ENCODE assay signal across 15 mouse cellular contexts in the genomic region with DNA sequence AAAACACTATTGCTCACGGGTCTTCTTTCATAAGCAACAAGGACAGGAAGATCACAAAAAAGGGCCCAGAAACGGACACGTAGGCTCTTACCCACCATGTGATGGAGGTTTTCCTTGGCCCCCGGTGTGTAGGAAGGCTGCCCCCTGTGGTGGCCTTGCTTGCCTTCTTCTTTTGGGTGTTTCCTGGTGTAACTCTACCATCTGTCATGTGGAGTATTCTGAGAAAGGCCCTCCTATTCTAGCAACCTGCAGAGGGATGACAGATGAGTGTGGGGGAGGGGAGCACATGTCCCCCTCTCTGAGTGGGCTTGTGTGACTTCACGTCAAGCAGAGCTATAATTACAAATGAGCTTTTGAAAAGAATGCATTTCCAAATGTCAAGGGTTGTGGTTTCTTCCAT.
DNase-seq lines count a peak whose midpoint lies in the region; ATAC-seq and TF ChIP-seq lines count a peak whose summit lies in the region.
"Had no signal": no experiment of that assay in that cellular context is flagged by ENCODE, and none has a peak within 500 bp of the region (broad histone marks: within the 10 kb centered on the region; RNA-seq: fewer than 3 reads in every experiment).

No protein-coding gene starts in this region.

- H3K4me3 ChIP-seq in cerebellum, adult 2 months (replicated peaks; ENCODE audit: insufficient read depth, low read depth, low read length): no peak overlapping the region
- no peak overlapping the region for H3K4me3 ChIP-seq in heart, embryonic 12.5 days
- H3K4me3 ChIP-seq in left cerebral cortex, adult 2 months: no peak overlapping the region
- H3K4me3 ChIP-seq: kidney, embryonic 15.5 days; limb, embryonic 15.5 days; neural tube, embryonic 12.5 days had no signal

- no peak for TF ChIP-seq POLR2A in cerebellum, adult 2 months (IDR thresholded peaks at IDR 0.05; ENCODE audit: borderline replicate concordance, insufficient read depth, low read length)

- H3K9me3 ChIP-seq in heart, embryonic 12.5 days (replicated peaks): no peaks in the 10 kb centered on the region
- H3K9me3 ChIP-seq: kidney, embryonic 15.5 days; limb, embryonic 15.5 days; neural tube, embryonic 12.5 days had no signal

- DNase-seq in cerebellum, adult 2 months: no peak
- no peak for DNase-seq in cerebellum, adult 8-10 months
- DNase-seq in heart, postnatal 14 days: no peak
- DNase-seq in left cerebral cortex, adult 2 months (ENCODE audit: extremely low spot score in 1 of 2, low spot score in 2 of 2): no peak
- DNase-seq in left cerebral cortex, adult 9 months (ENCODE audit: low spot score in 2 of 2): no peak
- DNase-seq in layer of hippocampus, postnatal 10 days (ENCODE audit: low spot score in 2 of 2): peak; percentile 44 to 57
- no peak for DNase-seq in thymus, postnatal 0 days (ENCODE audit: low spot score)
- DNase-seq: gastrocnemius, postnatal 36 days; lung, adult 18-20 months had no signal

- peaks cover 16% of the 10 kb centered on the region; the same call in 1 of the 2 replicates for H3K4me1 ChIP-seq in cerebellum, adult 2 months (ENCODE audit: control insufficient read depth, insufficient read depth, low read length)
- peaks cover 14% of the 10 kb centered on the region; the same call in 1 of the 2 replicates for H3K4me1 ChIP-seq in heart, embryonic 12.5 days (replicated peaks)
- H3K4me1 ChIP-seq: kidney, embryonic 15.5 days; limb, embryonic 15.5 days; neural tube, embryonic 12.5 days had no signal

- no peak for TF ChIP-seq CTCF in cerebellum, adult 2 months (IDR thresholded peaks at IDR 0.05; ENCODE audit: borderline replicate concordance, insufficient read depth, low read depth, low read length)
- TF ChIP-seq CTCF in left cerebral cortex, adult 2 months (IDR thresholded peaks at IDR 0.05): no peak; the same call in 1 of the 2 replicates

- ATAC-seq in heart, embryonic 12.5 days (ENCODE audit: insufficient number of reproducible peaks, low FRiP score): no peak
- ATAC-seq: midbrain, embryonic 16.5 days; Patski had no signal

- H3K27me3 ChIP-seq in cerebellum, adult 2 months (ENCODE audit: control insufficient read depth, insufficient read depth, low read length): no peaks in the 10 kb centered on the region
- H3K27me3 ChIP-seq in heart, embryonic 12.5 days (replicated peaks): no peaks in the 10 kb centered on the region
- H3K27me3 ChIP-seq: kidney, embryonic 15.5 days; limb, embryonic 15.5 days; neural tube, embryonic 12.5 days had no signal

- intact Hi-C loops in heart, postnatal 14 days (cut with DNase I): no loop called here
- intact Hi-C loops in left cerebral cortex, adult 2 months (cut with DNase I): no loop called here

- H3K36me3 ChIP-seq in heart, embryonic 12.5 days: no peaks in the 10 kb centered on the region
- H3K36me3 ChIP-seq: kidney, embryonic 15.5 days; limb, embryonic 15.5 days; neural tube, embryonic 12.5 days had no signal

- peak overlapping the region; percentile 19 for H3K27ac ChIP-seq in cerebellum, adult 2 months (ENCODE audit: insufficient read depth, low read length)
- H3K27ac ChIP-seq in heart, embryonic 12.5 days (ENCODE audit: poor library complexity, severe bottlenecking): peak overlapping the region; percentile 9; the same call in 1 of the 2 replicates
- H3K27ac ChIP-seq in left cerebral cortex, adult 2 months: peak overlapping the region; percentile 15; the same call in 1 of the 2 replicates
- H3K27ac ChIP-seq: kidney, embryonic 15.5 days; limb, embryonic 15.5 days; neural tube, embryonic 12.5 days had no signal

- 9% methylated on average over 5 of the region's 5 CpGs for WGBS in cerebellum, adult 2 months
- WGBS in heart, embryonic 12.5 days: 68% methylated on average over 5 of the region's 5 CpGs

- H3K9ac ChIP-seq in heart, embryonic 12.5 days: no peak overlapping the region
- H3K9ac ChIP-seq: kidney, embryonic 15.5 days; limb, embryonic 15.5 days; neural tube, embryonic 12.5 days had no signal

- H3K4me2 ChIP-seq in heart, embryonic 12.5 days: no peak overlapping the region
- H3K4me2 ChIP-seq: kidney, embryonic 15.5 days; limb, embryonic 15.5 days; neural tube, embryonic 12.5 days had no signal

Comparison
In these comparisons a context has a peak if more than half of its experiments do, and no peak if none do; other contexts are left out.
1. DNase-seq: peak in layer of hippocampus, postnatal 10 days (2 of 2); none in cerebellum, adult 2 months (0 of 2), cerebellum, adult 8-10 months (single experiment), heart, postnatal 14 days (0 of 2), left cerebral cortex, adult 2 months (0 of 2), left cerebral cortex, adult 9 months (0 of 2) and thymus, postnatal 0 days (single experiment).
2. Peak in every context shown above with its lines, with median percentiles within 50 percentile points of each other: H3K27ac ChIP-seq.